Mouse (Mus musculus): ENCODE measurements around the gene Gbf1. TPM values are rescaled to one million over a fixed set of nuclear protein-coding genes. Genes with fewer than 3 reads are reported as not detected.
"Not testable (repeated sequence)": the region's sequence is repeated elsewhere in the genome, so short reads cannot be mapped to it uniquely, and the experiment has no call there.

Gene Gbf1
- 10 to 100 TPM; 93.3 to 97.6 TPM for total RNA-seq (2021)

- peak; percentile 78 to 83 for DNase-seq (ENCODE audit: extremely low spot score in 1 of 2, low spot score in 1 of 2)
These were observed at the start of gene Gbf1 for GRCm38 (mm10) chr19:46152127-46152803. Gene Gbf1 (plus strand): TSS chr19:46152509.

GRCm38 (mm10) chr19:46103437-46104186 is 48.7 kb upstream of the Gbf1 start:
- no peak for DNase-seq (ENCODE audit: extremely low spot score in 1 of 2, low spot score in 1 of 2)

GRCm38 (mm10) chr19:46104187-46104557 is 48.1 kb upstream of the Gbf1 start:
- no peak for DNase-seq (ENCODE audit: extremely low spot score in 1 of 2, low spot score in 1 of 2)

GRCm38 (mm10) chr19:46110214-46110613 is 42.1 kb upstream of the Gbf1 start:
- no peak for DNase-seq (ENCODE audit: extremely low spot score in 1 of 2, low spot score in 1 of 2)

GRCm38 (mm10) chr19:46110781-46111180 is 41.5 kb upstream of the Gbf1 start:
- no peak for DNase-seq (ENCODE audit: extremely low spot score in 1 of 2, low spot score in 1 of 2)

- no peak for DNase-seq (ENCODE audit: extremely low spot score in 1 of 2, low spot score in 1 of 2)
These were observed 37.7 kb upstream of the Gbf1 start for GRCm38 (mm10) chr19:46114617-46115016.

GRCm38 (mm10) chr19:46119458-46119857 is 32.9 kb upstream of the Gbf1 start:
- DNase-seq (ENCODE audit: extremely low spot score in 1 of 2, low spot score in 1 of 2), result no peak

- DNase-seq (ENCODE audit: extremely low spot score in 1 of 2, low spot score in 1 of 2), result no peak
These were observed 31.4 kb upstream of the Gbf1 start for GRCm38 (mm10) chr19:46120872-46121271.

- DNase-seq (ENCODE audit: extremely low spot score in 1 of 2, low spot score in 1 of 2), result no peak
These were observed 28.4 kb upstream of the Gbf1 start for GRCm38 (mm10) chr19:46123876-46124275.

GRCm38 (mm10) chr19:46124651-46125050 is 27.7 kb upstream of the Gbf1 start:
- no peak for DNase-seq (ENCODE audit: extremely low spot score in 1 of 2, low spot score in 1 of 2)

- DNase-seq (ENCODE audit: extremely low spot score in 1 of 2, low spot score in 1 of 2), result no peak
These were observed 26.0 kb upstream of the Gbf1 start for GRCm38 (mm10) chr19:46126301-46126700.

GRCm38 (mm10) chr19:46129737-46130136 is 22.6 kb upstream of the Gbf1 start:
- not testable (repeated sequence) for DNase-seq (ENCODE audit: extremely low spot score in 1 of 2, low spot score in 1 of 2)

- DNase-seq (ENCODE audit: extremely low spot score in 1 of 2, low spot score in 1 of 2), result no peak
These were observed 21.0 kb upstream of the Gbf1 start for GRCm38 (mm10) chr19:46131283-46131682.

- DNase-seq (ENCODE audit: extremely low spot score in 1 of 2, low spot score in 1 of 2), result no peak
These were observed 20.4 kb upstream of the Gbf1 start, which contains the start of gene Elovl3 for GRCm38 (mm10) chr19:46131694-46132525. Gene Elovl3 (plus strand): TSS chr19:46131897.

- DNase-seq (ENCODE audit: extremely low spot score in 1 of 2, low spot score in 1 of 2), result no peak
These were observed 19.7 kb upstream of the Gbf1 start for GRCm38 (mm10) chr19:46132577-46132976.

- DNase-seq (ENCODE audit: extremely low spot score in 1 of 2, low spot score in 1 of 2), result peak; percentile 90 to 98
These were observed 17.0 kb upstream of the Gbf1 start for GRCm38 (mm10) chr19:46135297-46135696.

- no peak for DNase-seq (ENCODE audit: extremely low spot score in 1 of 2, low spot score in 1 of 2)
These were observed 16.3 kb upstream of the Gbf1 start for GRCm38 (mm10) chr19:46135789-46136638.

GRCm38 (mm10) chr19:46136639-46137580 is 15.4 kb upstream of the Gbf1 start:
- DNase-seq (ENCODE audit: extremely low spot score in 1 of 2, low spot score in 1 of 2), result peak; percentile 35 to 73

- no peak for DNase-seq (ENCODE audit: extremely low spot score in 1 of 2, low spot score in 1 of 2)
These were observed 12.0 kb upstream of the Gbf1 start for GRCm38 (mm10) chr19:46140324-46140723.

Measured in layer of hippocampus, postnatal 25 days (tissue).